Mouse (Mus musculus): ENCODE results near the gene Tsc1. TPM values are rescaled to one million over a fixed set of nuclear protein-coding genes. Genes with fewer than 3 reads are reported as not detected.

Gene Tsc1
- total and polyA plus RNA-seq, 2 experiments from 2014 or later = 20.0 to 42.3 TPM

GRCm38 (mm10) chr2:28643081-28643480, 2.1 kb downstream of the Tsc1 start:
- no peak overlapping the region for H3K9ac ChIP-seq (replicated peaks; ENCODE audit: low read length)
- WGBS = 76% methylated on average over 3 of the region's 3 CpGs

GRCm38 (mm10) chr2:28650526-28650925, 9.5 kb downstream of the Tsc1 start:
- no peak for TF ChIP-seq CTCF (IDR thresholded peaks at IDR 0.05; ENCODE audit: low read depth)
- DNase-seq (ENCODE audit: low spot score) (no peak), ATAC-seq (no peak)
- H3K9ac ChIP-seq (replicated peaks; ENCODE audit: low read length) = no peak overlapping the region
- H3K36me3 ChIP-seq (ENCODE audit: insufficient read depth, low read length) = peaks cover 12% of the 10 kb centered on the region; the same call in 1 of the 2 replicates
- H3K4me1 ChIP-seq (ENCODE audit: insufficient read depth, low read length) = no peaks in the 10 kb centered on the region
- no peak overlapping the region for H3K4me2 ChIP-seq (ENCODE audit: low read depth, low read length)
- H3K4me3 ChIP-seq (ENCODE audit: low read length) = no peak overlapping the region
- H3K27me3 ChIP-seq (ENCODE audit: insufficient read depth, low read length) = no peaks in the 10 kb centered on the region
- no peak overlapping the region for H3K27ac ChIP-seq
- no peaks in the 10 kb centered on the region for H3K9me3 ChIP-seq (ENCODE audit: low read length)

More at GRCm38 (mm10) chr2:28643081-28643480, 2.1 kb downstream of the Tsc1 start:
- DNase-seq (ENCODE audit: low spot score) (no peak), ATAC-seq (no peak)
- H3K4me1 ChIP-seq (ENCODE audit: insufficient read depth, low read length) = peaks cover 7% of the 10 kb centered on the region
- no peaks in the 10 kb centered on the region for H3K27me3 ChIP-seq (ENCODE audit: insufficient read depth, low read length)
- H3K4me2 ChIP-seq (ENCODE audit: low read depth, low read length) = peak overlapping the region; percentile 85
- no peak overlapping the region for H3K4me3 ChIP-seq (ENCODE audit: low read length)
- no peak for TF ChIP-seq CTCF (IDR thresholded peaks at IDR 0.05; ENCODE audit: low read depth)
- no peaks in the 10 kb centered on the region for H3K36me3 ChIP-seq (ENCODE audit: insufficient read depth, low read length)
- H3K27ac ChIP-seq = no peak overlapping the region
- no peaks in the 10 kb centered on the region for H3K9me3 ChIP-seq (ENCODE audit: low read length)

GRCm38 (mm10) chr2:28653351-28653750, 12.3 kb downstream of the Tsc1 start:
- WGBS = 95% methylated on average over 7 of the region's 7 CpGs
- H3K27me3 ChIP-seq (ENCODE audit: insufficient read depth, low read length) = no peaks in the 10 kb centered on the region
- H3K4me3 ChIP-seq (ENCODE audit: low read length) = no peak overlapping the region
- H3K9me3 ChIP-seq (ENCODE audit: low read length) = no peaks in the 10 kb centered on the region
- no peak overlapping the region for H3K4me2 ChIP-seq (ENCODE audit: low read depth, low read length)
- no peaks in the 10 kb centered on the region for H3K4me1 ChIP-seq (ENCODE audit: insufficient read depth, low read length)
- TF ChIP-seq CTCF (IDR thresholded peaks at IDR 0.05; ENCODE audit: low read depth) = no peak
- DNase-seq (ENCODE audit: low spot score) (no peak), ATAC-seq (no peak)
- H3K36me3 ChIP-seq (ENCODE audit: insufficient read depth, low read length) = peaks cover 28% of the 10 kb centered on the region
- H3K9ac ChIP-seq (replicated peaks; ENCODE audit: low read length) = no peak overlapping the region
- H3K27ac ChIP-seq = no peak overlapping the region

GRCm38 (mm10) chr2:28654295-28654694, 13.3 kb downstream of the Tsc1 start:
- peak; percentile 47 for TF ChIP-seq CTCF (IDR thresholded peaks at IDR 0.05; ENCODE audit: low read depth)
- H3K36me3 ChIP-seq (ENCODE audit: insufficient read depth, low read length) = peaks cover 37% of the 10 kb centered on the region
- H3K27ac ChIP-seq = no peak overlapping the region
- ATAC-seq = no peak
- no peak overlapping the region for H3K9ac ChIP-seq (replicated peaks; ENCODE audit: low read length)
- H3K27me3 ChIP-seq (ENCODE audit: insufficient read depth, low read length) = no peaks in the 10 kb centered on the region
- no peak overlapping the region for H3K4me3 ChIP-seq (ENCODE audit: low read length)
- 69% methylated on average over 2 of the region's 2 CpGs for WGBS
- H3K4me2 ChIP-seq (ENCODE audit: low read depth, low read length) = no peak overlapping the region
- H3K4me1 ChIP-seq (ENCODE audit: insufficient read depth, low read length) = no peaks in the 10 kb centered on the region
- H3K9me3 ChIP-seq (ENCODE audit: low read length) = no peaks in the 10 kb centered on the region
- no peak for DNase-seq (ENCODE audit: low spot score)

- Histone ChIP-seq H3K9ac (replicated peaks; ENCODE audit: low read length) (no peak overlapping the region), H3K9me3 (ENCODE audit: low read length) (no peaks in the 10 kb centered on the region), H3K4me3 (ENCODE audit: low read length) (no peak overlapping the region), H3K27me3 (ENCODE audit: insufficient read depth, low read length) (no peaks in the 10 kb centered on the region), H3K36me3 (ENCODE audit: insufficient read depth, low read length) (peaks cover 51% of the 10 kb centered on the region), H3K4me1 (ENCODE audit: insufficient read depth, low read length) (no peaks in the 10 kb centered on the region), H3K4me2 (ENCODE audit: low read depth, low read length) (no peak overlapping the region), H3K27ac (no peak overlapping the region)
- 77% methylated on average over 8 of the region's 8 CpGs for WGBS
- DNase-seq (ENCODE audit: low spot score) (no peak), ATAC-seq (no peak)
- no peak for TF ChIP-seq CTCF (IDR thresholded peaks at IDR 0.05; ENCODE audit: low read depth)
Observed at GRCm38 (mm10) chr2:28656216-28656615, 15.2 kb downstream of the Tsc1 start.

GRCm38 (mm10) chr2:28662891-28663290, 21.9 kb downstream of the Tsc1 start:
- no peak for ATAC-seq
- no peak overlapping the region for H3K9ac ChIP-seq (replicated peaks; ENCODE audit: low read length)
- H3K4me1 ChIP-seq (ENCODE audit: insufficient read depth, low read length) = no peaks in the 10 kb centered on the region
- no peak overlapping the region for H3K4me3 ChIP-seq (ENCODE audit: low read length)
- H3K27me3 ChIP-seq (ENCODE audit: insufficient read depth, low read length) = no peaks in the 10 kb centered on the region
- WGBS = 97% methylated on average over 3 of the region's 3 CpGs
- peaks cover 73% of the 10 kb centered on the region for H3K36me3 ChIP-seq (ENCODE audit: insufficient read depth, low read length)
- H3K4me2 ChIP-seq (ENCODE audit: low read depth, low read length) = no peak overlapping the region
- no peak overlapping the region for H3K27ac ChIP-seq
- no peaks in the 10 kb centered on the region for H3K9me3 ChIP-seq (ENCODE audit: low read length)
- DNase-seq (ENCODE audit: low spot score) = no peak
- no peak for TF ChIP-seq CTCF (IDR thresholded peaks at IDR 0.05; ENCODE audit: low read depth)

GRCm38 (mm10) chr2:28665818-28666217, 24.8 kb downstream of the Tsc1 start:
- 87% methylated on average over 3 of the region's 3 CpGs for WGBS
- H3K27me3 ChIP-seq (ENCODE audit: insufficient read depth, low read length) = no peaks in the 10 kb centered on the region
- H3K36me3 ChIP-seq (ENCODE audit: insufficient read depth, low read length) = peaks cover 71% of the 10 kb centered on the region
- no peaks in the 10 kb centered on the region for H3K9me3 ChIP-seq (ENCODE audit: low read length)
- no peak for ATAC-seq
- no peak overlapping the region for H3K9ac ChIP-seq (replicated peaks; ENCODE audit: low read length)
- no peak for DNase-seq (ENCODE audit: low spot score)
- H3K4me1 ChIP-seq (ENCODE audit: insufficient read depth, low read length) = no peaks in the 10 kb centered on the region
- H3K4me2 ChIP-seq (ENCODE audit: low read depth, low read length) = no peak overlapping the region
- no peak overlapping the region for H3K27ac ChIP-seq
- H3K4me3 ChIP-seq (ENCODE audit: low read length) = no peak overlapping the region
- TF ChIP-seq CTCF (IDR thresholded peaks at IDR 0.05; ENCODE audit: low read depth) = no peak
